Mouse (Mus musculus): ENCODE results near the gene Ak3. TPM values are rescaled to one million over a fixed set of nuclear protein-coding genes. Genes with fewer than 3 reads are reported as not detected.

Gene Ak3
- 30.2 and 32.5 TPM in 2 replicates for polyA plus RNA-seq (2012; rRNA removed)

DNA sequence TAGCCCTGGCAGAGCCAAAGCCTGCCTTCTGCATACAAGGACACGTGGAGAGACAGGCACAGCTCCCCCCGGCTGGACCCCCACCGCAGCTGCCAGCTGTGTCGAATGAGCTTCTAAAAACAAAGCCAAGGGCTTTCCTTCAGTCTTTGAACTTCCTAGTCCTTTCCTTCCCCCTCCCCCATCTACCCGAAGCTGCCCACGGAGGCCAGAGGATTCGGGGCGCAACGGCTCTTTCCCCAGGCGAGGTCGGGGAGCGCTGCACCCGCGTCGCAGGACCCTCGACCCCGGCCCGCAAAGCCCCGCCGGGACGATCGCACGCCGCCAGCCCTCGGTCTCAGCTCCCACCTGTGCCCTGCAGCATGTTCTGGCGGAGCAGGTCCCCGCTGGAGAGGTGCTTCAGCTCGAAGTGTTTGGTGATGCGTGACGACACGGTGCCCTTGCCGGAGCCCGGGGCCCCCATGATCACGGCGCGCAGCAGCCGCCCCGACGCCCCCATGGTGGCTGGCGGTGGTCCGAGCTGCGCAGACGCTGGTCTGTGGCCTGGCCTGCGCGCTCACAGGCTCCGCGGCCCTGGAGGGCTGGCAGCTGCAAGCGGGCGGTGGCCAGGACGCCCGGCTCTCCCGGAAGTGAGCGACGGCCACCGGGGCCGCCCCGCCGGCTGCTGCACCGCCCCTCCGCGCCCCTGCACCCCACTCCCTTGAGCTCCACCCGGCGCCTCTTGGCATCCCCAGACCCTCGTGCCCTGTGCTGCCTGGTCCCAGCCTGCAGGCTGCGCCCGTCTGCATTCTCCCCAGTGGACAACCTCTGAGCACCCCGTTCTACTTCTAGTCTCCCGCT, at the start of gene Ak3:
Gene Ak3 (minus strand): TSS at position 628 of the 837 bp plus-strand sequence.

DNA sequence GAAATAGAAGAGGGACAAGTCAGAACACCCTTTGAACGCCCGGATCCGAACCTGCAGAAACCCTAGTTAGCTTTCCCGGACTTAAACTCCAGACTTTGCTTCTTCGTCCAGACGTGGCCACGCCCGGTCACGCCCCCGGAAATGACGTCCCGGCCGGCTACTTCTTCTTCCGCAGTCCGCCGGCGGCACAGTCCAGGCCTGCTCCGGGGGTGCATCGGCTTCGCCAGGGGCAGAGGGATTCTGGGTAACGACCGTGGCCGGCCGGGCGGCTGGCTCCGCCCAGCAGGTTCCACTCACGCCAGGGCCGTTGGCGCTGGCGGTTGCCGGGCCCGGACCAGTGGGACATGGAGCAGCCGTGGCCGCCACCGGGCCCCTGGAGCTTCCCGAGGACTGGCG, 57.6 kb downstream of the Ak3 start, which contains the start of gene Cdc37l1:
Gene Cdc37l1 (plus strand): TSS at position 159 of the 396 bp plus-strand sequence.

Other genes starting within 250 kb of the Ak3 start
- gene Slc1a1, start 212.9 kb downstream of the Ak3 start, polyA plus RNA-seq (2012; rRNA removed): 14.2 and 14.9 TPM in 2 replicates
- 9.0 and 9.3 TPM in 2 replicates for gene Plpp6, start 84.0 kb downstream of the Ak3 start, polyA plus RNA-seq (2012; rRNA removed)
- 1.4 and 1.6 TPM in 2 replicates for gene 4430402I18Rik, start 80.2 kb downstream of the Ak3 start, polyA plus RNA-seq (2012; rRNA removed)
- 44.2 and 50.4 TPM in 2 replicates for gene Cdc37l1, start 57.6 kb downstream of the Ak3 start, polyA plus RNA-seq (2012; rRNA removed)
- gene Rcl1, start 53.4 kb upstream of the Ak3 start, polyA plus RNA-seq (2012; rRNA removed): 18.9 and 21.5 TPM in 2 replicates
- 26.7 and 28.9 TPM in 2 replicates for gene Jak2, start 203.9 kb upstream of the Ak3 start, polyA plus RNA-seq (2012; rRNA removed)